Mouse (Mus musculus) gastrocnemius, adult 2 months (tissue): ENCODE results near the gene Atg101. TPM values are rescaled to one million over a fixed set of nuclear protein-coding genes. Genes with fewer than 3 reads are reported as not detected.

Source experiments
- DNase-seq: peaks from one replicate; pipeline ENCODE4 v3.0.0; 2022
- H3K27ac ChIP-seq: fragments of 200-600 bp; 2 replicates; pipeline ENCODE4 v1.8.1; 2022; ENCODE audit warnings: mild to moderate bottlenecking
- H3K4me3 ChIP-seq: fragments of 200-600 bp; 2 replicates; pipeline ENCODE4 v1.8.1; 2022; ENCODE audit warnings: mild to moderate bottlenecking, moderate library complexity
- CTCF ChIP-seq: fragments of 200-600 bp; IDR thresholded peaks from 2 replicates; pipeline ENCODE4 v1.8.1; 2022; ENCODE audit warnings: antibody characterized with exemption, mild to moderate bottlenecking, moderate library complexity
- intact Hi-C: fragments of 180-260 bp; cut with DNase I; formaldehyde crosslinking; loops from one replicate; pipeline ENCODE4 v1.15.1; 2025
- total RNA-seq, 2 experiments: library from RNA; stranded (reverse); gene quantifications; 2 replicates each; pipeline ENCODE4 v1.2.3; 2021

Gene Atg101
- total RNA-seq, 2 experiments from 2014 or later = 23.7 to 32.4 TPM

DNA sequence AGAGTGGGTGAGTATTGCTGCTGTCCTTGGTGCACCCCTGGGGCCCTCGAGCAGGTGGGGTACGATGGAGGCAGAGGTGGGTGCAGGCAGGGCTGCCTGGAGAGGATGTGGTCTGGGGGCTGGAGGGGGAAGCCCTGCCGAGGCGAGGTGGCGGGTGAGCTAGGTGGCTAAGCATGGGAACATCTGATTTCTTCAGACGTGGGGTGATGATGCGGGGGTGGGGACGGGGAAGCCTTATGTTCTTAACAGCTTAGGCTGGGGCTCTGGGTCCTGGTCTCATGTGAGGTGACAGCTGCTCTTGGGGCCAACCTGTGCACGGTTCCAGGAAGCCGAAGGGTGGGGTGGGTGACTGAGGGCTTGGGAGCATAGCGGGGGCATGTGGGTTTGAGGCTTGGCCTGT is 25.7 kb upstream of the Atg101 start:
- no peak for TF ChIP-seq CTCF
- DNase-seq = peak; percentile 28
- H3K4me3 ChIP-seq = no peak overlapping the region
- intact Hi-C loops = no loop called here
- peak overlapping the region; percentile 95 for H3K27ac ChIP-seq

DNA sequence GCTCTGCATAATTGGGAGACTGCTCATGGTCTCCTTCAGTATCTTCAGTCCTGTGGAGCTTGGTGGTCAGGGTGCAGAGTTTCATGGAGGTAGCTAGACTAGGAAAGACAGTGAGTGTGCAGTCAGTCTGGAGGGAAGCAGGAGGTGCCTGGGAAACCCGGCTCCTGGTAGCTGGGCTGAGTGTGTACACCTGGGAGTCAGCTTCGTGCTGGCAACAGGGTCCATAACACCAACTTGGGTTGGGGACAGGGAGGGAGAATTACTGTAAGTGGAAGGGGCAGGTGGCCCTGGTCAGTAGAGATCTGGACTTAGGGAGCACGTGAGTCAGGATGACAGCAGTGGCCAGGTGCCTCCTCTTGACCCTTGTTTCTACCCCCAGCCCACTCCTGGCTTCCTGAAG is 24.1 kb upstream of the Atg101 start:
- no peak overlapping the region for H3K4me3 ChIP-seq
- intact Hi-C loops = loop anchor here (2.0 kb wide), 1 partner anchor 17 kb away; no protein-coding TSS in a partner anchor
- DNase-seq = peak; percentile 51
- peak overlapping the region; percentile 95 for H3K27ac ChIP-seq
- TF ChIP-seq CTCF = 0 out of 2 replicates have a peak, but pooled peaks have one; percentile 16

DNA sequence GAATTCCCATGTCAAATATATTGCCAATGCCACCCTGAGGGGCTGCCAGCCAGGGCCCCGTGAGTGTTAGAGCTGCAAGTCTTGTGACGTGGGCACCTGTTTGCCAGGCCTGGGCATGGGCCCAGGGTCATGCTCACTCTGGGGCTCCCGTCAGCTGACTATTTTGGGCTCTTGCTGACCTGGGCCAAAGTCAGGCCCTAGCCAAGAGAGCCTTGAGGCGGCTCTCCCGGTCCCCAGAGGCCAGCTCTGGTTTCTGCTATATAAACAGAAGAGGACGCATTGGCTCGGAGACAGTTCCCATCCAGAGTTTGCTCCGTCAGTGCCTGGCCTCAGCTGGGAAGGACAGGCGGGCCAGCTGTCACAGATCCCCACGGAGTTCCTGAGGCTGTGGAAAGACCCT is 23.7 kb upstream of the Atg101 start:
- intact Hi-C loops = loop anchor here (2.0 kb wide), 1 partner anchor 18 kb away; no protein-coding TSS in a partner anchor
- Histone ChIP-seq H3K4me3 (peak overlapping the region; percentile 86), H3K27ac (peak overlapping the region; percentile 95)
- peak; percentile 97 for DNase-seq
- no peak for TF ChIP-seq CTCF

DNA sequence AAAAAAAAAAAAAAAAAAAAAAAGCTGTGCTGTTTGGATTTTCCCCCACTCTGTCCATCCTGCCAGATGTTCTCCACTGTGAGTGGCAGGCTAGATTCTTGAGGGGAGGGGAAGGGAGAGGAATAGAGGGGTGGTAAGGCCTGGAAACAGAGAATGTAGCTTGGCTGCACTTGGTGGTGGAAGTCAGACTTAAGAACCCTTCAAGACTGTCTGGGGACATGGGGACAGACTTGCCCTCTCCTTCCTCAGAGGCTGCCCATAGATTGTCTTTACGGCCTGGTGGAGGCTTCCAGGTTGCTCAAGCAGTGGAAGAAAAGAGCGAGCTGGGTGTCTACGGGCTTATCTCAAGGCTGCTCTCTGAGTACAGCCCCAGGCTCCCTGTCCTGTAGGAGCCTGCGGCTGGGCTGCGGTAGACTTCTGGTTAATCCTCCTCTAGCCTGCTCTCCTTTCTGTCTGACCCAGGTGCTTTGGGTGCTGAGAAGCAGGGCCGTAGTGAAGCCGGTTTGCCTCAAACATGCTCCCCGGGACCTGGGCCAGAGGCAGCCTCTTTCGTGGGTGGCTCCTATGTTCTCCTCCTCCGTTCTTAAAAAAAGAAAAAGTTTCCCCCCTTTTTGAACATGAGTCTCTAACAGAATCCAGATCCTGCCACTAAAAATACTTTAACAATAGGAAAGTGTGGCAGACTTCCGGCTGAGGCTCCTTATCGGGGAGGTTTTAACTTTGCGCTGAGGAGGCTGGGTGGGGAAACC is 23.0 kb upstream of the Atg101 start:
- intact Hi-C loops = loop anchor here (2.0 kb wide), 1 partner anchor 18 kb away; no protein-coding TSS in a partner anchor
- no peak for TF ChIP-seq CTCF
- Histone ChIP-seq H3K4me3 (peak overlapping the region; percentile 86), H3K27ac (peak overlapping the region; percentile 95)
- peak; percentile 68 for DNase-seq

DNA sequence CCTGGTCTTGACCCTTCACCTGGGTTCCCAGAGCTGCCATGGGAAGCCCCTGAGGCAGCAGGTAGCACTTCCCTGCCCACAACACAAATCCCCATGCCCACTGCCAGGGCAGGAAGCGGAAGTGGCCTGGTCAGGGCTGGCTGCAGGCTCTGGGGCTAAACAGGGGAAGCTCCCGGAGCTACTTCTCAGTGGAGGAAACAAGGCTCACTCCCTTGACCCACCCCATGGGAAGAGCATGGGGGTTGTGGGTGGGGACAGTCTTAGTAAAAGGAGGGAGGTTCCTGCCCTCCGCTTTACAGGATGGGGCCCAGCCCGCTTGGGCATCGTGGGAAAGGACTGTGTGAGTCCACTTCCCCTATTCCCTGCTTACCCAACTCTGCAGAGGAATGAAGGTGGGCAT is 21.6 kb upstream of the Atg101 start:
- Histone ChIP-seq H3K4me3 (peak overlapping the region; percentile 86), H3K27ac (peak overlapping the region; percentile 95)
- peak; percentile 63 for DNase-seq
- TF ChIP-seq CTCF = no peak
- intact Hi-C loops = no loop called here

DNA sequence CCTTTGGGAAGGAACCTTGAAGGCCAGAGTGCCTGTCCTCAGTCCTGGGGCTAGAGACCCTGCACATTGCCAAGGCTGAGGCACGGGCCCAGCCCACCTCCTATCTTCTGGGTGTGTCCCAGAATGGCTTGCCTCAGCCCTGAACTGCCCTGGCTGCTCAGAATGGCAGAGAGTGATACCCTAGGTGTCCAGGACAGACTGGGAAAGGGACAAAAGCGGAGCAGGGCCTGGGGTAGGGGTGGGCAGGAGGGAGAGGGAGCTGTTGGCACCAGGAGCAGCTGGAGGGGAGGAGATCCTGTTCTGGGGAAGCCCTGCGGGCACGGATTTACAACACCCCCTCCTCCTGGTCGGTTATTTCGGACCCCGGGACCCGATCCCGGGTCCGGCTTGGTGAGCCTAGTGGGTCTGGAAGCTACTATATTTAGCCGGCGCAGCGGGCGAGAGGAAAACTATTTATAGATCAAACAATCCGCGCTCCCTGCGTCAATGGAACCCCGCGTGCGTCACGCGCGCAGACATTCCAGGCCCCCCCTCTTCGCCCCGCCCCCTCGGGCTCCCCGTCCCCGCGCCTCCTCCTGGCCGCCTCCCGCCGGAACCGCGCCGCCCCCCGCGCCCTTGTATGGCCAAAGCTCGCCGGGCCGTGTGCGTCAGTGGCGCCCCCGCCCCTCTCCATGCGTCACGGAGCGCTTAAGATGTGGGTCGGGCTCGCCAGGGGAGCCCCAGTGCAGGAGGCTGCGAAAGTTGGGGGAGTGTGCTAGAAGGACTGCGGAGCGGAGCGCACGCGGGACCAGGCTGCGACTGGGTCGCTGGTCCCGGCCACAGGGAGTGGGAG is 17.7 kb upstream of the Atg101 start:
- Histone ChIP-seq H3K4me3 (peak overlapping the region; percentile 86), H3K27ac (peak overlapping the region; percentile 95)
- peak; percentile 27; the same call in 1 of the 2 replicates for TF ChIP-seq CTCF
- DNase-seq = peak; percentile 99
- intact Hi-C loops = loop anchor here (2.0 kb wide), 1 partner anchor 26 kb away; no protein-coding TSS in a partner anchor

DNA sequence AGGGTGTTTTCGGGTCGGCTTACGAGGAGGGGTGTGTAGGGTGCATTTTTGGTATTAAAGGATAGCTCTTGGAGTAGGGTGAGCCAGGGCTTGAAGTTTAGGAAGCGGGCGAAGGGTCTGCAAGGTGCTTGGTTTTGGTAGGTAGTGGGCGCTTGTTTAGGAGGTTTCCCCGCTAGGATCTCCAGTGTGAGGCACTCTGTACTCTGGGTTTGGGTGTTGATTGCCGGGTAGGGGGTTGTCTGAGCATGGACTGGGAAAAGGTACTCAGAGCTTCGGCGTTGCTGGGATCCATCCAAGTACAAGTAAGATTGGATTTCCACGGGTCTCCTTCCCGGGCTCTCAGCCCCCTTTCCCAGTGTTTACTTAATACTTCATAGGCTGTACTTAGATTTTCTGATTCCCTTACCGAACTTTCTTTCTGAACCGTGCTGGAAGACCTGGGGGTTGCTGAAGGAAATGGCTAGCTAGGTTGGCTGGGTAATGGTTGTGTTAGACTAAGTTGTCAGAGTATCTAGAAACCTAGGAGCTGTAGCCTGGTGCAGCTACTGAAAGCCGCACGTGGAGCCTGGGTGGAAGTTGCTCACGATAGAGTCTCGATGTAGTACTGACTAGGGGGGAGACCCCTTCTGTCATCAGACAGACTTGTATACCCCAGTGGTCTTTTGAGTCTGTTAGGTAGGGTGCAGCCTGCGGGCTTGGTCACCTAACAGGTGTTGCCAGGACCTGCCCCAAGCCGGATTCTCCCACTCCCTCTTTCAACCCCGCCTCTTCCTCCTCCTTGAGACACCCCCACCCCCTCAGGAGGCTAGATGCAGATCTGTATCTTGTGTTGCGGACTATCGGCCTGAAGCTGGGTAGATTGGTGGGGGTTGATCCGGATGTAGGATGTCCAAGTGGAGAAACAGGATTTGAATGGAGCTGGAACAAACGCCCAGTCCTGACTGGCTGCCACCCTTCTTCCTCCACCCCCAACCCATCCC is 16.7 kb upstream of the Atg101 start:
- H3K4me3 ChIP-seq = peak overlapping the region; percentile 86
- intact Hi-C loops = loop anchor here (2.0 kb wide), 1 partner anchor 27 kb away; no protein-coding TSS in a partner anchor
- peak overlapping the region; percentile 95 for H3K27ac ChIP-seq
- no peak for DNase-seq
- no peak for TF ChIP-seq CTCF

DNA sequence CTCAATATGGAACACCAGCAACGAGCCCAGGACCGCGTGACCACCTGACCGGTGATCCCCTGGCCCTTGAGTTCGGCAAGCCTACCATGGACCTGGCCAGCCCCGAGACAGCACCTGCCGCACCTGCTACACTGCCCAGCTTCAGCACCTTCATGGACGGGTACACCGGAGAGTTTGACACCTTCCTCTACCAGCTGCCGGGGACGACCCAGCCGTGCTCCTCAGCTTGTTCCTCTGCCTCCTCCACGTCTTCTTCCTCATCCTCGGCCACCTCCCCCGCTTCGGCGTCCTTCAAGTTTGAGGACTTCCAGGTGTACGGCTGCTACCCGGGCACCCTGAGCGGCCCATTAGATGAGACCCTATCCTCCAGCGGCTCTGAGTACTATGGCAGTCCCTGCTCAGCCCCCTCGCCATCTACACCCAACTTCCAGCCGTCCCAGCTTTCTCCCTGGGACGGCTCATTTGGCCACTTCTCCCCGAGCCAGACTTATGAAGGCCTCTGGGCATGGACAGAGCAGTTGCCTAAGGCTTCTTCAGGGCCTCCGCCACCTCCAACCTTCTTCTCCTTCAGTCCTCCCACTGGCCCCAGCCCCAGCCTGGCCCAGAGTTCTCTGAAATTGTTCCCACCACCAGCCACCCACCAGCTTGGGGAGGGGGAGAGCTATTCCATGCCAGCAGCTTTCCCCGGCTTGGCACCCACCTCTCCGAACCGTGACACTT is 13.8 kb upstream of the Atg101 start:
- intact Hi-C loops = no loop called here
- Histone ChIP-seq H3K27ac (peak overlapping the region; percentile 95), H3K4me3 (peak overlapping the region; percentile 86)
- DNase-seq = no peak
- no peak for TF ChIP-seq CTCF

DNA sequence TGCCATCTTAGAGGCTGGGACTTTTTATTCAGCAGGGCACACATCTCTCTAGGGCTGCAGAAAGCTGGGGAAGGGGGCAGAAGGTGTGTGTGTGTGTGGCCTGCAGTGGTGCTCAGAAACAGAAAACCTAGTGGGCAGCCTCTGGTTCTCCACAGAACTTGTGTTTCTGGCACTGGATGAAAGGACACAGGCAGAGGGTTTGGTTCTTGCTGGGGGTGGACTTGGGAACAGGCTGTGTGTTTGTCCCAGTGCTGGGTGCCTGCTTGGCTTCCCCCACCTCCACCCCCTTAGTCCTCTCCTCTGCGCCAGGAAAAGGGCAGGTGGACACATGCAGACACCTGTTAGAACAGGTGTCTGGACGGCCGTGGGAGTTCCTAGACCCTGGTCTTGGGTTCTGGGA is 13.0 kb upstream of the Atg101 start:
- no peak for TF ChIP-seq CTCF
- no peak for DNase-seq
- intact Hi-C loops = no loop called here
- Histone ChIP-seq H3K27ac (peak overlapping the region; percentile 95), H3K4me3 (peak overlapping the region; percentile 86)

DNA sequence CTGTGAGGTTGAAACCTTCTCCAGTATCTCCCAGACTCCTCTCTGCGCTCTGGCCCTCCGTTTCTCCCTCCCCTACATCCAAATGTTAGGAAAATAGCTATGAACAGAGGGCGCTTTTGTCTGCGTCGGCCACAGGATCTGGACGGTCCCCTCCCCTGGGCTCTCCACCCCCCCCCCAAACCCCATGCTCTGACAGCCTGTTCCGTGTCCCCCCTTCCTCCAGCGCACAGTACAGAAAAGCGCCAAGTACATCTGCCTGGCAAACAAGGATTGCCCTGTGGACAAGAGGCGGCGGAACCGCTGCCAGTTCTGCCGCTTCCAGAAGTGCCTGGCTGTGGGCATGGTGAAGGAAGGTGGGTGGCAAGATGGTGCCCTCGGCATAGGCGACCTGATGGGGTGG is 12.6 kb upstream of the Atg101 start:
- intact Hi-C loops = no loop called here
- TF ChIP-seq CTCF = no peak
- Histone ChIP-seq H3K27ac (peak overlapping the region; percentile 95), H3K4me3 (peak overlapping the region; percentile 86)
- no peak for DNase-seq

DNA sequence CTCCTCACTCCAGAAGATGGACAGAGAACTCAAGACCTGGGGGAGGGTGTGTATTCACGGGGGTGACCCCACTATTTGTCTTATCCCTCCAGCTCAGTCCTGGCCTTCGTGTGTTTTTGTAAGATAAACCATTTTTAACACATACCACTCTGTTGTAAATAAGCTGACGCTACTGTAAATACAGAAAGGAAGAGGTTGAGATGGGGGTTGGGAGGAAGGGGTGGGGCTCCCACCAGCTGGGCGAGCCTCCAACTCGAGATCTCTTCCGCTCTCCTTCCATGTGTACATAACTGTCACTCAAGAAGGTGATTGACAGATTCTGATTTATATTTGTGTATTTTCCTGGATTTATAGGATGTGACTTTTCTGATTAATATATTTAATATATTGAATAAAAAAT is 9.7 kb upstream of the Atg101 start:
- H3K27ac ChIP-seq = peak overlapping the region; percentile 2; the same call in 1 of the 2 replicates
- intact Hi-C loops = no loop called here
- DNase-seq = no peak
- TF ChIP-seq CTCF = no peak
- H3K4me3 ChIP-seq = no peak overlapping the region
